Mouse (Mus musculus): Measurements from ENCODE around the gene Bmpr1b.

DNA sequence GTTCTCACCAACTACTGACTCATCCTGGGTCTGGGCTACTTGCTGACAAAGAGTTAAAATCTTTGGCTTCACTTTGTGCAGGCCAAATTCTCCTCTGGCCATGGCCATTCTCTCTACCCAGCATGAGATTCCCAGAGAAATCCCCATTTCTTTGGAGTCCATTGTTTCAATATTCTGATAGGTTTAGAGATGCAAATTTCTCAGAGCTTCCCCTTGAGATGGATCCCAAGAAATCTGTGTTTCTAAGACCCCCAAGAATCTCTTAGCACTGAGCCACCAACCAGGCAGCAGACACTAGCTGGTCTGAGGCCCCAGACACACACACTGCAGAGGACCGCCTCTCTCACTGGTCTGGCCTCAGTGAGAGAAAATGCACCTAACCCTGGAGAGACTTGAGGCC lies 320.0 kb downstream of the Bmpr1b start:
- no peak for TF ChIP-seq CTCF (IDR thresholded peaks at IDR 0.05; ENCODE audit: control insufficient read depth, insufficient read depth, insufficient read length)
- TF ChIP-seq MAX (IDR thresholded peaks at IDR 0.05): no peak

Measured in C2C12 (cell line).